ENCODE assay signal across 13 mouse cellular contexts in genomic region chr14:61447775-61448174, GRCm38 (mm10). TPM values are rescaled to one million over a fixed set of nuclear protein-coding genes. Genes with fewer than 3 reads are reported as not detected.
A peak's percentile ranks its signal among the peaks of the same experiment; 100 is the strongest.
DNase-seq lines count a peak whose midpoint lies in the region.
"Had no signal": no experiment of that assay in that cellular context is flagged by ENCODE, and none has a peak within 500 bp of the region (broad histone marks: within the 10 kb centered on the region; RNA-seq: fewer than 3 reads in every experiment).

No protein-coding gene starts in this region.

- peak; percentile 13 for DNase-seq in adrenal gland, postnatal 14 days
- no peak for DNase-seq in adrenal gland, postnatal 36 days
- peak; percentile 4 for DNase-seq in lung, postnatal 25 days (ENCODE audit: low spot score)
- DNase-seq in lung, postnatal 14 days: no peak
- peak; percentile 18 for DNase-seq in gastrocnemius, postnatal 25 days
- DNase-seq in heart, postnatal 4 days: peak; percentile 31
- DNase-seq in layer of hippocampus, adult 11-12 months (ENCODE audit: low spot score): no peak
- no peak for DNase-seq in layer of hippocampus, postnatal 36 days
- DNase-seq: cerebellum, adult 18-20 months; kidney, adult 2 months; left cerebral cortex, postnatal 4 days; right cerebral cortex, postnatal 14 days; thymus, postnatal 14 days had no signal

RNA-seq across cellular contexts. Expression of gene Kpna3, which starts 8.1 kb away (rescaled TPM):
- 30.3 and 31.3 TPM in 2 replicates for total RNA-seq in adrenal gland, postnatal 14 days (2021)
- total RNA-seq in adrenal gland, postnatal 36 days (2021): 10 to 100 TPM; 32.4 to 36.8 TPM
- total RNA-seq in gastrocnemius, postnatal 25 days (2021): 10 to 100 TPM; 89.3 to 89.8 TPM
- total RNA-seq in heart, postnatal 4 days (2021): 10 to 100 TPM; 40.2 to 41.4 TPM
- 10 to 100 TPM; 69.7 to 72.0 TPM for total RNA-seq in layer of hippocampus, postnatal 36 days (2021)

Comparison
In these comparisons a context has a peak if more than half of its experiments do, and no peak if none do; other contexts are left out.
1. DNase-seq: peak in adrenal gland, postnatal 14 days (single experiment), lung, postnatal 25 days (single experiment), gastrocnemius, postnatal 25 days (single experiment) and heart, postnatal 4 days (single experiment); none in adrenal gland, postnatal 36 days (0 of 2), lung, postnatal 14 days (single experiment), layer of hippocampus, adult 11-12 months (single experiment) and layer of hippocampus, postnatal 36 days (0 of 2).